Mouse (Mus musculus) left cerebral cortex, postnatal 10 days (tissue): Measurements from ENCODE around the gene Cbln1. TPM values are rescaled to one million over a fixed set of nuclear protein-coding genes. Genes with fewer than 3 reads are reported as not detected.

Experiments
- DNase-seq, 2 experiments: peaks; one replicate each; pipeline ENCODE4 v3.0.0; 2021 to 2022; ENCODE audit warnings: low spot score in 2 of 2, mixed read lengths in 1 of 2; ENCODE audit errors: extremely low spot score in 1 of 2
- intact Hi-C: fragments of 180-260 bp; cut with DNase I; formaldehyde crosslinking; loops from one replicate; pipeline ENCODE4 v1.15.1; 2025
- total RNA-seq, 2 experiments: library from RNA; stranded (reverse); gene quantifications; 2 replicates each; pipeline ENCODE4 v1.2.3; 2021

Gene Cbln1
- total RNA-seq: 10 to 100 TPM; 25.4 to 29.3 TPM

- intact Hi-C loops: loop anchor here (5.0 to 10.0 kb wide), 2 partner anchors 62 to 540 kb away; no protein-coding TSS in a partner anchor
- DNase-seq: peak; percentile 87 to 94
These were observed at the start of gene Cbln1 for GRCm38 (mm10) chr8:87472271-87473236. Gene Cbln1 (minus strand): TSS chr8:87472609.

GRCm38 (mm10) chr8:87517132-87517531 lies 44.7 kb upstream of the Cbln1 start:
- no peak for DNase-seq
- intact Hi-C loops: no loop called here

- no peak for DNase-seq
- intact Hi-C loops: no loop called here
These were observed 41.4 kb upstream of the Cbln1 start for GRCm38 (mm10) chr8:87513796-87514195.

DNA sequence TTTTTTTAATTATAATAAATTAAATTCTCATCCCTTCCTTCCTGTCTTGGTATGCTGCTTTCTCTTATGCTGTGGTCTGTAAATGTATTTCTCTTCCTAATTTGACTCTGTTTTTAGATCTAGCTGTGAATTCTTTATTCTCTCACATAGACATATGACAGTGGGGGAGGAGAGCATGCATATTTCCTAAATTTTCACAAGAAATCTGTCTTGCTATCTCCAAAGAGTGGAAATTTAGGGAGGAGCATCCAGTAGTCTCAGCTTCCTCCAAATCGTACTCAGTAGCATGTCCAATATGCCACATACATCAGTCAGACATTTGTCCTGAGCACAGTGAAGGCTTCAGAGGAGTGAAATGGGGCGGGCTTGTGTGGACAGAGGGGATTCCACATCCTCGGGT lies 40.9 kb upstream of the Cbln1 start:
- intact Hi-C loops: no loop called here
- peak in 1 of 2 experiments; percentile 34 for DNase-seq

DNA sequence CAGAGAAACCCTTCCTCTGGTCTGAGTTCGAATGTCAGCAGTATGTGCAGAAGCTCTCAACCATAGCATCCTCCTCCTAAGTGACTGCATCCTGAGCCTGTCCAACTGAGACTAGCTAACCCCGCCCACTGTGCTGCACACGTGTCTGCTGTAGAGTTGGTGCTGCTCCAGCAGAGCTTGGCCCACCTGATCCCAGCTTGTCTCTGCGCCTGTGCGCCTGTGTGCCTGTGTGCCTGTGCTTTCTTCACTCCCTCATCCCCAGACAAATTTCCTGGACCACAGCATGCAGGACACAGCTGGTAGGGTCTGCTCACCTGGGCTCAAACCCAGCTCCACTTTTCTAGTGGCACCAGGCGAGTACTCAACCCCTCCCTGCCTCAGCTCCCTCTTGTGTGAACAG lies 40.2 kb upstream of the Cbln1 start:
- DNase-seq: peak; percentile 43 to 55
- intact Hi-C loops: no loop called here

DNA sequence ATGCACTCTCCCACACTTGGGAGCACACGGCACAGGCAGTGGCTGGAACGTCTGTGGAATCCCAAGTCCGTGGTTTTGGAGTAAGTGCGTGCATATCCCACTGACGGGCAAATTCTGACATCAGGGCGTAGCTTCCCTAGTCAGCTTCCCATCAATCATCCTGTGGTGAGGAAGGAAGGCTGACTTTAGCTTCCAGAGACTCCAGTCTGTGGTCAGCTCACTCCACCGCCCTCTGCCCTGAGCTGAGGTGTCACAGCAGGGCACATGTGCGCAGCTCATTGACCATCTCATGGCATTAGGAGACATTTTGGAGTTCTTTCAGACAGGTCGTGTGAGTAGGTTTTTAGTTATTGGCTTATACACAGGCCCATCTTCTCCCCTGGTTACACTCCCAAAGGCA lies 34.6 kb upstream of the Cbln1 start:
- intact Hi-C loops: no loop called here

GRCm38 (mm10) chr8:87504441-87504840 lies 32.0 kb upstream of the Cbln1 start:
- no peak for DNase-seq
- intact Hi-C loops: no loop called here

More for the DNA sequence above, 34.6 kb upstream of the Cbln1 start:
- no peak for DNase-seq

GRCm38 (mm10) chr8:87502684-87503083 lies 30.3 kb upstream of the Cbln1 start:
- DNase-seq: no peak
- intact Hi-C loops: no loop called here

- intact Hi-C loops: no loop called here
- DNase-seq: no peak
These were observed 25.2 kb upstream of the Cbln1 start for GRCm38 (mm10) chr8:87497641-87498040.

DNA sequence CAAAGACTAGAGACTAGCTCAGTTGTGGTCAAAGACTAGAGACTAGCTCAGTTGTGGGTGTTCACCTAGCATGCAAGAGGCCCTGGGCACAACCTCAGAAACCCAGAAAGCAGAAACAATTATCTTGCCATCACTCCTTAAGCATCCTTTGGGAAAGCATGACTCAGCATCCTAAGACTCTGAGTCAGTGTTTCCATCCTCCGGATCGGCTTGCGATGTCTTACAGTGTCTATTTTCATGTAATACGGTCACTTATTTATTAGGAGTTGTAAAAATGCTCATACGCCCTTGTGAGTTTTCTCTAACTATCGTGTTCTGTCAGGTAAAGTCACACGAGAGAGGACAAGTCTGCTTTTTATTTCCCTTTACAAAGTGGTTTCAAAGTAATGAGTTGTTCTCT lies 24.1 kb upstream of the Cbln1 start:
- DNase-seq: no peak
- intact Hi-C loops: no loop called here

DNA sequence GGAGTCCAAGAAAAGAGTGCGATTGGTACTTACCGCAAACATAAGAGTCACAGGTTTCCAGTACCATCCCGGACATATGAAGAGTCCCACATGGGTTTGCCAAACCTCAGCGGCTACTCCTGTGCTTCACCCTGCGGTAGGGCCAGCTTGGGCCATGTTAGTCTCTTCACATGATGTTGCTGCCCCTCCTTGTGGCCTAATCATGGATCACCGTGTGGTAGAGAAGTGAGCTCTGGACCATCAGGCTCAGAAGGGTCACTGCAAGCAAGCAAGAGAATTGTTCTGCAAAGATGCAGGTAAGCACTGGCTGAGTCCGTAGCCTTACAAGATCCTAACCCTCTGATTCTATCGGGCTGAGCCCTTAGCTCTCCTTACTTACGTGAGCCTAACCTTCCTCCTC lies 22.5 kb upstream of the Cbln1 start:
- intact Hi-C loops: no loop called here
- DNase-seq: no peak

DNA sequence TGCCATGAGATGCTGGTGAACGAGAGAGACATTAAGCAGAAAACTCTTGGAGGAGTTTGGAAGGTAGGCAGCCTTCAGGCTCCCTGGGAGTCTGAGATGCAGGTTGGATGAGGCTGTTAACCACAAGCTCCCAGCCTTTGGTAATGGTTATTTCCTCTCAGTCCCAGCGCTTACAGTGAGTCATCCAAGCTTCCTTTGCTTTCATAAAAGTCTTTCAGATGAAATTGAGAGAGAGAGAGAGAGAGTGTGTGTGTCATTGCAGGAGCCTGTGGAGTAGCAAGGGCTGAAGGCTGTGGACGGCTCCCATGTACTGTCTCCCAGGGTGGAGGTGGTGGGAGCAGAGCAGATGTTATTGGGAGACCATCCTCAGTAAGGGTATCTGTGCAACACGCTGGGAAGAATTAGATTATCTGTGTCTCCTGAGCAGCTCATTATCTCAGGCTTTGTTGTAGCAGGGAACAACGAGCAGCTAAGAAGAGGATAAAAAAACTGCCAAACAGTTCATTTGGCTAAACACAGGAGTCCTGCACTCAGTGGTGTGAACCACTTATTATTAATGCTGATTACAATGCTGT lies 17.5 kb upstream of the Cbln1 start:
- DNase-seq: no peak
- intact Hi-C loops: no loop called here

DNA sequence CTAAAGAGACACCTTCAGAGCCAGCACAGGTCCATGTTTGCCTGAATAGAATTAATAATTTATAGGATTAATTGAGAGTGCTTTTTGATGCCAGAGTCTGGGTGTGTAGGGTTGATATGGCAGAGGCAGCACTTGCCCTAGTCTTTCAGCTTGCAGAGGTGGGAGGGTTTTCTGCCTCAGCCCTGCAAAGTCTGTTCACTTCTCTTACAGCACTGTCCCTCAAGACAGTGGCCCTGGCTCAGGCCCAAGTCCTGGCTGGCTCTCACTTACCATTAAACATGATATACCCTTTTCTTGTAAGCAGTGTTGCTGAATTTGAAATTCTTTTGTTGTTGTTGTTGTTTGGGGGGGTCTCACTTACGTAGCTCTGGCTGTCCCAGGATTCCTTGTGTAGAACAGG lies 9.0 kb upstream of the Cbln1 start:
- DNase-seq: no peak
- intact Hi-C loops: no loop called here

DNA sequence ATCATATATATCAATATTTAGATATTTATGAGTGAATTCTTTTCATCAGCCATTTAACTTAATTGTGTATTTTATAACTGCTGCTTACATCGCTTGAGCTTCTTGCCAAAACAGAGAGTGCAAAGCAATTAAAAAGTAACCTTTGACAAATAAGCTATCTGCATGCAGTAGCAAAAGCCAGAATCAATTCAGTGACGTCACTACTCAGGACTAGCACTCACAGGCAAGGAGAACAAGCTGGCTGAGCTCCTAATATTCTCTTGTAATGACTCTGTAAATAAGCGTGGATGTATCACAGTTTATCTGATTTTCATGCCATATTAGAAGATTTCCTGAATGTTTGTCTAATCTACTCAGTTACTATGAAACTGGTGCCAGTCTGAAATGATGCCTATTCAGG lies 5.8 kb upstream of the Cbln1 start:
- no peak for DNase-seq
- intact Hi-C loops: loop anchor here (10.0 kb wide), 1 partner anchor 57 kb away; no protein-coding TSS in a partner anchor

DNA sequence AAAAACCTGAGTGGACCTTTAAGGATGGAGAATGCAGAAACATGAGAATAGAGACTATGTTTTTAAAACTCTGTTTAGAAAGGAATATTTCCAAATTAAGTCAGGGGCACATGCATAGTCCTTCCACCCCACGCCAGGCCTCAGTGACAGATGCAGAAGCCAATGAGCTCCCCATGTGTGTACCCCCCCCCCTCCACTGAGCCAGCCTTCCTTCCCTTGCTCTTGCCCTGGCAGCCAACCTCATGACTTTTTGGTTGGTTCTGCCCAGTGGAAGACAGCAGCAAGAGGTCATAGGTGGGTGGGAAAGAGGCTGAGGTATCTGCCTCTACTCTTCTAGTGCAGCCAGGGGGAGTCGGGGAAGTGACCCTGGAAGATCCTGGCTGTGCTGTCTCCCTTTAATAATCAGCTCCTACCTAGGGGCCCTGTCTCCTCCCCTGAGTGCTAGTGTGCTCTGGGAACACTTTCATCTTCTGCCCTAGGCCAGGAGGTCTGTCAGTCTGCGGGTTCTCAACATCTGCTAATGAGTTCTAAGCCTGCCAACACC lies 4.8 kb upstream of the Cbln1 start:
- no peak for DNase-seq
- intact Hi-C loops: loop anchor here (10.0 kb wide), 1 partner anchor 58 kb away; no protein-coding TSS in a partner anchor

DNA sequence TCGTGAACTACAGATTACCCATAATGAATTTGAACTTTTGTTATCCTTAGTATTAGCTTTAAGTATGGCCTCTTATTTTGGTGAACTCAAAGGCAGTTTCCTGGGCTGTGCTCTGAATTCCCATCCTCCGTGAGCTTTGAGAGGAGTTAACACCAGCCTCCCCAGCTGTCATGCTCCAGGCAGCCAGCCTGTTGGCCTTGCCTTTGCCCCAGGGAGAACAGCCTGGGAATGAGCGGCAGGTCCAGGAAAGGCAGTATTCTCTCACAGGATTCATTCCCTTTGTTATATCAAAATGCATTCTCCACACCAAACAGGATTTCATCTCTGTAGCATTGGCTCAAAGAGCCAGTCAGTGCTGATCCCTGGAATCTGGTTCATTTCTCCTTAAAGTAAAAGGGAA lies 3.1 kb upstream of the Cbln1 start:
- intact Hi-C loops: loop anchor here (10.0 kb wide), 1 partner anchor 59 kb away; no protein-coding TSS in a partner anchor
- DNase-seq: no peak

GRCm38 (mm10) chr8:87474379-87474778 lies 2.0 kb upstream of the Cbln1 start:
- intact Hi-C loops: loop anchor here (5.0 to 10.0 kb wide), 2 partner anchors 60 to 542 kb away; no protein-coding TSS in a partner anchor
- DNase-seq: no peak

DNA sequence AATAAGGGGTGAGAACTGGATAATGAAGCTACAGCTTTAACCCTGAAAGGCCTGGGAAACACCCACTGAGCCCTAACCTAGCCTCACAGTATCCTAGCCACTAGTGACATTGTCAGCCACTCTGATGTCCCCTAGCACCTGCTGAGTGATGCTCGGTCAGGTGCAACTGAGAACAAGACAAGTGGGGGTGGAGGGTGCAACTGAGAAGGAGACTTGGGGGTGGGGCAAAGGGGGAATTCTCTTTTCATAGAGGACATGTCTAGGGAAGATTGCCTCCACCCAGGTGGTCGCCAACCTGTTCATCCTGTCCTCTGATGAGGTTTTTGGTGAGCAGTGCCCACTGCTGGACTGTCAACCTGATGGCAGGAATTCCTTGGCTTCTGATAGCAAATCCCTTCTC lies 1.5 kb upstream of the Cbln1 start:
- intact Hi-C loops: loop anchor here (5.0 to 10.0 kb wide), 2 partner anchors 61 to 542 kb away; no protein-coding TSS in a partner anchor
- no peak for DNase-seq

DNA sequence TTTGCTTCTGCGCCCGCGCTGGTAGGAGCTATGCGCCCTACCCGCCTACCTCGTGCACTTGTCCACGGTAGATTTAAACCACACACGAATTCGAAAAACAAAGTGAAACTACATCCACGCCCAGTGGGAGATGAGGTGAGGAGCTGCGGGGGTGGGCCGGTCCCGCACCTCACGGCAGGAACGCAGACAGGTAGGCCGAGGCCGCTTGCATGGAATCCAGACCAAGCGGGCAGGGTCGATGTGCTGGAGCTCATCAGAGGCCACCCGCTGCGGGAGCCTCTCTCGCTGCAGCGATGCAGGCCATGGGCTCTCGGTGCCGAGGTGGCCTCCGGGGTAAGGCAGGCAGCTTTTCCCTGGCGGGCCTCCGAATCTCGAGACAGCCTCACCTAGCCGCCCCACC lies 905 bp upstream of the Cbln1 start:
- peak in 1 of 2 experiments; percentile 40 for DNase-seq
- intact Hi-C loops: loop anchor here (5.0 to 10.0 kb wide), 2 partner anchors 61 to 541 kb away; no protein-coding TSS in a partner anchor
